Mouse (Mus musculus) hindbrain, postnatal 0 days (tissue): ENCODE measurements around the gene Pgls. TPM values are rescaled to one million over a fixed set of nuclear protein-coding genes. Genes with fewer than 3 reads are reported as not detected.

Experiments
- ATAC-seq: fragments of 200-750 bp; cut with Nextera tagmentation; 2 replicates; pipeline ENCODE4 v1.8.0; 2017; ENCODE audit warnings: mild to moderate bottlenecking, moderate TSS enrichment, moderate library complexity
- DNase-seq: peaks from one replicate; pipeline ENCODE4 v3.0.0-alpha.2; 2015; ENCODE audit warnings: low spot score
- H3K27ac ChIP-seq: fragments of 300-500 bp; sonication (generic); 2 replicates; pipeline ENCODE4 v1.5.1; 2014; ENCODE audit warnings: mild to moderate bottlenecking
- H3K27me3 ChIP-seq: fragments of 300-500 bp; sonication (generic); 2 replicates; pipeline ENCODE4 v1.6.1; 2014; ENCODE audit warnings: low read length, mixed read lengths; ENCODE audit not compliant: insufficient read depth
- H3K36me3 ChIP-seq: fragments of 300-500 bp; sonication (generic); 2 replicates; pipeline ENCODE4 v1.6.1; 2014; ENCODE audit warnings: low read length, mixed read lengths; ENCODE audit not compliant: insufficient read depth
- H3K4me1 ChIP-seq: fragments of 300-500 bp; sonication (generic); 2 replicates; pipeline ENCODE4 v1.6.1; 2014; ENCODE audit warnings: antibody characterized with exemption, low read length, mixed read lengths; ENCODE audit not compliant: insufficient read depth
- H3K4me2 ChIP-seq: fragments of 300-500 bp; sonication (generic); 2 replicates; pipeline ENCODE4 v1.6.1; 2014; ENCODE audit warnings: low read depth, mild to moderate bottlenecking, low read length, moderate library complexity, mixed read lengths
- H3K4me3 ChIP-seq: fragments of 300-500 bp; sonication (generic); 2 replicates; pipeline ENCODE4 v1.5.1; 2014; ENCODE audit warnings: low read length
- H3K9ac ChIP-seq: fragments of 300-500 bp; sonication (generic); replicated peaks from 2 replicates; pipeline ENCODE4 v1.6.1; 2014; ENCODE audit warnings: mild to moderate bottlenecking, low read length, moderate library complexity, mixed read lengths
- H3K9me3 ChIP-seq: fragments of 300-500 bp; sonication (generic); 2 replicates; pipeline ENCODE4 v1.6.1; 2016; ENCODE audit warnings: low read length, mixed read lengths
- CTCF ChIP-seq: IDR thresholded peaks from 2 replicates; pipeline ENCODE4 v1.5.1; 2016; ENCODE audit warnings: antibody characterized with exemption, control low read depth, low read depth
- whole genome bisulfite sequencing: fragments of 180-500 bp; shearing (Covaris S2); extraction: QIAGEN DNeasy Blood & Tissue Kit; methylation state at CpG from one replicate; pipeline ENCODE4 v1.1.7; 2014; 5-methylcytosine and 5-hydroxymethylcytosine counted together
- polyA plus RNA-seq: library from polyadenylated mRNA; unstranded; fragments of >200 nt; fragmentation: Nextera tagmentation; extraction: Ambion mirVana; gene quantifications from 2 replicates; pipeline ENCODE4 v1.2.1, GENCODE M21; 2015
- total RNA-seq: library from RNA; depleted of rRNA; stranded (reverse); fragments of >200 nt; gene quantifications from 2 replicates; pipeline ENCODE4 v1.2.3, GENCODE M21; 2014

The Pgls gene
- total and polyA plus RNA-seq, 2 experiments from 2014 or later: 272 to 379 TPM

DNA sequence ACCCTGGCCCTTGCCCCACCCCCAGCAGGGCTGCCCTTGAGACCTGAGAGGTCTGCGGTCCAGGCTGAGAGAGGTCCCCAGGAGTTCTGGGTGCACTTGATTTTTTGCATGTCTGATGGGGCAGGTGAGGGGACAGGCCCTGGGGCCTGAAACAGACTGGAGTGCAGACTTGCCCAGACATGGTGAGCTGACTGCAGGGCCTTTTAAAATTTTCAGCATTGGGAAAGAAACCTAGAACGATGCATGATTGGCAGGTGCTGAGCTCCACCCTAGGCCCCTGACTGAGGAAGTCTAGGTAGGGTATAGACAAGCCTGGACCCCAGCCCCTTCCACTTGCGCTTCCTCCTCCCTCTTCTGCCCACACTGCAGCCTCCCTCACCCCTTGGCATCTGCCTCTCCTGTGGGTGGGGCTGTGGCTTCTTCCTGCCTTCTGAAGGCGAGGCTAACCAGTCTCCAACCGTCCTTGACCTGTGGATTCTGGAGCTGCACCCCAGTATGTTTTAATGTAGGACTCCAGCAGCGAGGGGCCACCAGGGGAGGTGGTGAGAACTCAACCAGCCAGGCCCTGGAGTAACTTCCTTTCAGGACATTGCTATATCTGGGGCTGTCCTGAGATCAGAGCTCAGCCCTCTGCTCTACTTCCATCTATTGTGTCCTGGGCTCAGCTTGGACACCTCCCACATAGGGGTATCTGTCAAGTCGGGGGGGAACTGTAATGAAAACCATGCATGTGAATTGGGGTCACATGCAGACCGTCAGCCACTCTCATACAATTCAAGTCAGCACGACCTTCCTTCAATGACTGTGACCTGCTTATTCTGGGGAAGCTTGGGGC lies 35.5 kb downstream of the Pgls start:
- DNase-seq: no peak
- 51% methylated on average over 9 of the region's 9 CpGs for WGBS
- H3K27ac ChIP-seq: no peak overlapping the region

DNA sequence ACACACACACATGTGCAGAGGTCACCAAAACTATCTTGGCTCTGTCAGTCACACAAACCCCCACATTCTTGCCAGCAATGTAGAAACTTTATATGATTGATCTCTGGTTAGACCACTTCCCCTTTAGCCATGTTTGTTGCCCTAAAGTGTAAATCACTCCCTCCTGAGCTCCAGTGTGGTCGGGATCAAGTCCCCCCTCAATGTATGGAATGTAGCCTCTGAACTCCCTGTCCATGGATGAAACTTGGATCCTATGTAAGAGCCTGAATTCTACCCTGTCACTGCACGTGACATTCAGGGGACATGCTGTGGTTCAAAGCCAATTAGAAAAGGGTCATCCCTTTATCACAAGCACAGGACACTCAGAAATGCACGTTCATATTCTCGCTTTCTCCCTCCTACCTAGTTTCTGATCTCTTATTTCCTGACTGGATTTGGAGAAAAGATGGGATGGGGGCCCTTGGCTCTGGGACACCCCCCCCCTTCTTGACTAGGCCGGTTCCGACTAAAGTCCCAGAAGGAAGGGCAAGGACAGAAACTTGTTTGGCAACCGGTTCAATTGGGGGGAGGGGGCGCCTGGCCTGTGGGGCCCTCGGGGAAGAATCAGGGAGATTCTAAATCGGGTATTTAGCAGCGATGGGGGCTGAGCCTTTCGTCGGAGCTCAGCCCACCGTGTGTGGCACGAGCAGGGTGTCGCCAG lies 36.6 kb downstream of the Pgls start:
- Histone ChIP-seq H3K4me1 (peaks cover 13% of the 10 kb centered on the region), H3K4me3 (peak overlapping the region; percentile 43), H3K36me3 (peaks cover 9% of the 10 kb centered on the region; the same call in 1 of the 2 replicates), H3K9me3 (no peaks in the 10 kb centered on the region), H3K9ac (peak overlapping the region; percentile 65), H3K27ac (peak overlapping the region; percentile 76), H3K4me2 (peak overlapping the region; percentile 88), H3K27me3 (no peaks in the 10 kb centered on the region)
- DNase-seq: no peak
- TF ChIP-seq CTCF: no peak
- 8% methylated on average over 16 of the region's 16 CpGs for WGBS
- ATAC-seq: no peak

More for the DNA sequence above, 35.5 kb downstream of the Pgls start:
- Histone ChIP-seq H3K9ac (no peak overlapping the region), H3K36me3 (peaks cover 20% of the 10 kb centered on the region), H3K4me2 (no peak overlapping the region), H3K27me3 (no peaks in the 10 kb centered on the region), H3K9me3 (no peaks in the 10 kb centered on the region), H3K4me1 (peaks cover 13% of the 10 kb centered on the region), H3K4me3 (no peak overlapping the region)
- ATAC-seq: no peak
- 0 out of 2 replicates have a peak, but pooled peaks have one; percentile 12 for TF ChIP-seq CTCF

GRCm38 (mm10) chr8:71629096-71629697 lies 37.2 kb downstream of the Pgls start:
- ATAC-seq: peak; percentile 88
- WGBS: 1% methylated on average over 55 of the region's 55 CpGs
- Histone ChIP-seq H3K4me1 (peaks cover 13% of the 10 kb centered on the region), H3K9me3 (no peaks in the 10 kb centered on the region), H3K36me3 (peaks cover 6% of the 10 kb centered on the region; the same call in 1 of the 2 replicates), H3K4me2 (peak overlapping the region; percentile 88), H3K4me3 (peak overlapping the region; percentile 43), H3K27me3 (no peaks in the 10 kb centered on the region), H3K9ac (peak overlapping the region; percentile 65), H3K27ac (peak overlapping the region; percentile 76)
- DNase-seq: peak; percentile 95
- TF ChIP-seq CTCF: peak; percentile 63

GRCm38 (mm10) chr8:71629781-71630212 lies 37.8 kb downstream of the Pgls start:
- Histone ChIP-seq H3K9ac (peak overlapping the region; percentile 65; the same call in 1 of the 2 replicates), H3K36me3 (peaks cover under 1% of the 10 kb centered on the region; the same call in 1 of the 2 replicates), H3K4me1 (peaks cover 13% of the 10 kb centered on the region), H3K4me3 (peak overlapping the region; percentile 43), H3K27ac (peak overlapping the region; percentile 76), H3K27me3 (no peaks in the 10 kb centered on the region), H3K4me2 (peak overlapping the region; percentile 88), H3K9me3 (no peaks in the 10 kb centered on the region)
- DNase-seq (peak; percentile 31), ATAC-seq (no peak; the same call in 1 of the 2 replicates)
- 5% methylated on average over 25 of the region's 25 CpGs for WGBS
- no peak for TF ChIP-seq CTCF

GRCm38 (mm10) chr8:71630761-71631160 lies 38.8 kb downstream of the Pgls start:
- H3K27me3 ChIP-seq: no peaks in the 10 kb centered on the region
- no peak overlapping the region for H3K4me3 ChIP-seq
- 90% methylated on average over 6 of the region's 6 CpGs for WGBS
- no peak overlapping the region for H3K4me2 ChIP-seq
- H3K4me1 ChIP-seq: peaks cover 13% of the 10 kb centered on the region
- H3K27ac ChIP-seq: no peak overlapping the region
- DNase-seq: no peak
- H3K9ac ChIP-seq: no peak overlapping the region
- no peaks in the 10 kb centered on the region for H3K36me3 ChIP-seq
- TF ChIP-seq CTCF: no peak
- no peak for ATAC-seq
- no peaks in the 10 kb centered on the region for H3K9me3 ChIP-seq

DNA sequence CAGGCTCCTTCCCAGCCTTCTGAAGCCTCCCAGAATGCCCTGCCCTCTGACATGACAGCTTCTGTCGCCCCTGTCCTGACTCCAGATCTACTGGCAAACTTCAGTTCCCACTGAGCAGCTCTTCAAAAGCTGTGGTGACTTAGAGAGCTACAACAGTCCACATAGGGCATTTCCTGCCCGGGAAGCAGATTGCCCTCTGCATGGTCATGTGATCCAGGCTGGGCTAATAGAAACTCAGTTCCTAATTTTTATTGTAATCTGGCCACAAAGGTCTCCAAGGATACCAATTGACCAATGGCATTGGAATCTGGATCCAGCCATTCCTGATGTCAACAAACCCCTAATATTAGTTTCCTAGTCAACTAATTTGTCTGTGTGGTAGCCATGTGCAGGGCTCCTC lies 39.9 kb downstream of the Pgls start:
- DNase-seq (no peak), ATAC-seq (no peak)
- 50% methylated on average over 2 of the region's 2 CpGs for WGBS
- Histone ChIP-seq H3K27ac (no peak overlapping the region), H3K4me2 (no peak overlapping the region), H3K27me3 (no peaks in the 10 kb centered on the region), H3K9ac (no peak overlapping the region), H3K9me3 (no peaks in the 10 kb centered on the region), H3K36me3 (no peaks in the 10 kb centered on the region), H3K4me3 (no peak overlapping the region), H3K4me1 (peaks cover 13% of the 10 kb centered on the region)
- no peak for TF ChIP-seq CTCF
